Mouse (Mus musculus): ENCODE data around the gene Dusp5. TPM values are rescaled to one million over a fixed set of nuclear protein-coding genes. Genes with fewer than 3 reads are reported as not detected.
A peak's percentile ranks its signal among the peaks of the same experiment; 100 is the strongest.

Gene Dusp5
- polyA plus RNA-seq, 2 experiments from 2014 or later: 6.7 to 11.1 TPM

DNA sequence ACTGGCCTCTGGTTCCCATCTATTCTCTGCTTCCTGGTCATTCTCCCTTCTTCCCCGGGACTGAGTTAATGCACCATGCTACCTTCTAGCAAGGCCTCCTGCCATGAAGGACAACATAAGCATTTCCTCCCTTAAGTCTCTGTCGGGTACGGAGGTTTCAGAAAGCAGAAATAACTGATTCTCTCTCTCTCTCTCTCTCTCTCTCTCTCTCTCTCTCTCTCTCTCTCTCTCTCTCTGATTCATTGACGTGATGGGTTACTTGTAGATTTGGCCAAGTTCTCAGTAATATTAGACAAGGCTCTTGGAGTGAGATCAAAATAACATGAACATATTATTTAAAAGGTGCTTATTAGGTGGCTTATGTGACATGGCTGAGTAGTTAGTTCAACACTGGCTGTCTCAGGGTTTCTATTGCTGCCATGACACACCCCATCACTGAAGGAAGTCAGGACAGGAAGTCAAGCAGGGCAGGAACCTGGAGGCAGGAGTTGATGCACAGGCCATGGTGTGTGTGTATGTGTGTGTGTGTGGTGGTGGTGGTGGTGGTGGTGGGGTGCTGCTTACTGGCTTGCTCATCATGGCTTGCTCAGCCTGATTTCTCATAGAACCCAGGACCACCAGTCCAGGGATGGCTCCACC, 16.1 kb downstream of the Dusp5 start:
- ATAC-seq: peak; percentile 65

- peak; percentile 46 for ATAC-seq
Observed at GRCm38 (mm10) chr19:53547597-53547996, 18.7 kb downstream of the Dusp5 start.

DNA sequence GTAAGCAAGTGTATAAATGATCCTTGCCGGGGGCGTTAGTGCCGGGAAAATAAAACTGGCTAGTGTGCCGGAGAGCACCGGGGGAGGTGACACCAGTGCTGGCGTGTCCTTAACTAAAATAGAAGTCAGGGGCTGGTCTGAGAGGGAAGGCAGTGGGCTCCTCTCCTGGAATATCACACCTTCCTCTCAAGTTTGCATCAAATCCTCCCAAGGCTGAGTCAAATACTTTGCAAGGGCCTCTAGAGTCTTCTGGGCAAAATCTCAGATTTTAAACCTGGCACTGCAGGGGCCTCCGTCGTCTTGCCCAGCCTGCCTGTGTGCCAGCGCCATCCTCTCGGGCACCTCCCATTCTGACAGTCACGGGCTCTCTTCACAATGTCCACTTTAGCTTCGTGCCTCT, 22.1 kb downstream of the Dusp5 start:
- no peak for ATAC-seq

GRCm38 (mm10) chr19:53552216-53552786, 23.4 kb downstream of the Dusp5 start:
- ATAC-seq: no peak

DNA sequence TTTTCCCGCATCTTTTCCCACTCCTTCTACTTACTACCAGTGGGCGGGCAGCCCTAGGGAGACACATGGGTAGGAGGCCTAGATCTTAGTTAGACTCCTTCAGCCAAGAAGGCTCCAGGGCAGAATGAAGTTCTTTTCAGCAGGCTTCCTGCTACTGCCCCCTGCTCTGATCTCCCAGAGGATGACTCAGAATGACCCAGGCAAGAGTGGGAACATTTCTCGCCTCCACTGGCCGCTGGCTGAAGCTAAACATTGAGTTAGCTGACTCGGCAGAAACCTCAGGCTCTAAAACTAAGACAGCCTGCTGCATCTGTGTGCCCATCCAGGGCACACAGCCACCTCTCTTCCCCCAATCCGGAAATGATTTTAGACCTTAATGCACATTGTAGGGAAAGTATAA, 23.9 kb downstream of the Dusp5 start:
- ATAC-seq: no peak

DNA sequence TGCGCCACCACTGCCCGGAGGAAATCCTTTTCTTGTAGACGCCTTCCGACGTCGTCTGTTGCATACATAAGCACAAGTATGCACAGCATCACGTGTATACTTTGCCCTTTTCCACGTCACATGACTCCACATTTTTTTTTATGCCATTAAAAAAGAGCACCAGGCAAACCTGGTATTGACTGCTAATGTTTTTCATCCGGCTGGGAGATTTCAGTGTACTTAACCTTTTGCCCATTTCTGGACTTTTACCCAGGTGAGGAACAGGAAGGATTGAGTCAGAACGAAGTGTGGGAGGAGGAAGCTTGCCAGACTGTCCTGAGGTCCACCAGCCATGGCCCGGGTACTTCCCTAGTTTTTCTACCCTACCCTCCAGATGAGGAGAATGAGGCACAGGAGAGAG, 25.5 kb downstream of the Dusp5 start:
- ATAC-seq: peak; percentile 22

GRCm38 (mm10) chr19:53554981-53555616, 26.2 kb downstream of the Dusp5 start:
- ATAC-seq: peak; percentile 58

DNA sequence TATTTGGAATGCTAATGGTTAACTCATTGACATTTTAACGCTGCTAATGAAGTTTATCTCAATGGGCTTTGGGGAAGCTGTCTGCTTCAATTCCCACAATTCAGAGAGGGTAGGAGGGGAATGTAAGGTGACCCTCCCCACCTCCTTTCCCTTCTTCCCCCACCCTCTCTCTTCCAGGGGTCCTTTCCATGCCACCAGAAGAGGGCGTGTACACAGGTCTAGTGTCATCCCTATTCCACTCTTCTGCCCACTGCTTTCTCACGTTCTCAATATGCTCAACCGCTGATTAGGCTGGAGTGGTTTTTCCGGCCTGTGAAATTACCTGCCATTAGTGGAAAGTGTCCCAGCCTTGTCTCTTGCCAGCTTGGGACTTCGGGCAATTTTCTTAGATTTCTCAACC, 27.9 kb downstream of the Dusp5 start:
- no peak for ATAC-seq

- ATAC-seq: peak; percentile 71
Observed at GRCm38 (mm10) chr19:53557267-53557936, 28.5 kb downstream of the Dusp5 start.

DNA sequence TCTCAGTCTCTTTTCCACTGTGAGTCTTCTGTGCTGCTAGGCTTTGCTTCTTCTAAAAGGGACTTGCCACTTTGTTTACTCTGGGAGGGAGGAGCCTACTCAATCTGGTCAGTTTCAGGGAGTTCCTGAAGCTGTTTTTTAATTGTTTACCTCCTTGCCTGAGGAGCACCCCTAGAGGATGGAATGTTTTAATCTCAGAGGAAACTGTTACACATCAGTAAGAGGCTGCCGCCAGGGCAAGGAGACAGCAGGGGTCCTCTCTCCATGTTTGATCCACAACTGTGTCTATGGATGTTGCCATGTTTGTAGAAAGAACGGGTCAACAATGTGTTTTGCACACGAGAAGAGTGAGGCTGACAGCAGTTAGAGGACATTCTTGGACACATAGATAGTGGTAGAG, 31.5 kb downstream of the Dusp5 start:
- ATAC-seq: no peak

DNA sequence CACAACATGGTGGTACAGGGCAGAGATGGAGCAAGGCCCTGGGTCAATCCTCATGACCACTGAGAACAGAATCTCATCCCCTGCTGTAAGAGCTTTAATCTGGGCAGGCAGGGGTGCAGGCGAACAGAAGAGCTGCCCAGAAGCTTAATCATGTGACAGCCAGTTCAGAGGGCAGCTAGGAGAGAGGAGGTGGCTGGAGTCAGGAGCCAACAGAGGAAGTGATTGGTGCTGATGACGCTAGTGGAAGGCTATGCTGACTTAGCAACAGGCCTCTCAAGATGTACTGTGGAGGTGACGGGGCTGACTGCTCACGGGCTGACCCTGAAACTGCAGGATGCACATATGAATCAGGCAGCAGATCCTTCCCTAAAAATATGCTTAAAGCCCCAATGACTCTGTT, 35.3 kb downstream of the Dusp5 start:
- ATAC-seq: no peak

DNA sequence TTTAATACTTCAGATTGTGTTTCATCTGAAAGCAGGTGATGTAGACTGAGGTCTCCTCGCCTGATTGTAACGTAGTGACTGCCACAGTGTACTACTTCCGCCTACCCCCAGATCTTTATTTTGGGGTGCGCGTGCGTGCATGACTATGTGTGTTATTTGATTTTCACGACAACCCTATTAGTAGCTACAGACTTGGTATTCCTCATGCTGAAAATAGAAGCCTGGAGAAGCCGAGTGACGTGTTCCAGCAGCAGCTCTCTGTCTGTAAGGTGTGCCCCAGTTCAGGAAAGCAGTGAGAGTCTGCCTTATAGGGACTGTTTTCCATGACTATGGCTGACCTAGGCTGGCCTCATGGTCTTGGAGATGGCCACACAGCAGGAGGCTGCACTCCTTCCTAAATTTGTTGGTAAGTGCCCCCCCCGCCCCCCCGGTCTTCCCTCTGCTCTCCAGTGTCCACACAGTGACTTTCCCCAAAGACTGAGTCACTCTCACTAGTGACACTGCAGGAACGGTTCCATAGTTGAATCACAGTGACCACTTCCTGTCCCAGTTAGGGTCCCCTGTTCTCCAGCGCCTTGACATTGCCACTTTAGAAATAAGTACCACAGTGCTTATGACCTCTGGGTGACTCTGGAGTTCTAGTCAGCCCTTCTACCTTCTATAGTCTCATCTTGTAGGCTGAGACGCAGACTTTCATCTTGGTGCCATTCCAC, 36.8 kb downstream of the Dusp5 start:
- no peak for ATAC-seq

DNA sequence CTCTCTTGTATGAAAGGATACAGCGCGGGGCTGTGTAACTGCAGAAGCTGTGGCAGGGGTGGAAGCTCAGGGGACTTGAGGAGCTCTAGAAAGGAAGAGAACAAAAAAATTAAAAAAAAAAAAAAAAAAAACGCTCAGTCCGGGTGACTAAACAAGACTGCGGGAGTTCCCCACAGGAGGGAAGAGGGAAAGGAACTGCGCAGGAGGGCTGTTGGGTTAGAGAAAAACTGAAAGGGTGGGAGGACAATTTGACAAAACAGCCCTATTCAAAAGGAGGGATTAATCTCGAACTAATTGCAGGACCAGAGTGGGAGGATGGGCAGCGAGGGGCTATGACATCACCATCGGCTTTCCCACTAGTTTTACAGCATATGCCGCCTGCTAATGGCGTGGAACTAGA, 39.0 kb downstream of the Dusp5 start:
- peak; percentile 59 for ATAC-seq

- ATAC-seq: no peak
Observed at GRCm38 (mm10) chr19:53568553-53568952, 39.6 kb downstream of the Dusp5 start.

GRCm38 (mm10) chr19:53571056-53571455, 42.1 kb downstream of the Dusp5 start:
- ATAC-seq: no peak

- ATAC-seq: peak; percentile 81
Observed at GRCm38 (mm10) chr19:53571501-53572428, 42.9 kb downstream of the Dusp5 start.

DNA sequence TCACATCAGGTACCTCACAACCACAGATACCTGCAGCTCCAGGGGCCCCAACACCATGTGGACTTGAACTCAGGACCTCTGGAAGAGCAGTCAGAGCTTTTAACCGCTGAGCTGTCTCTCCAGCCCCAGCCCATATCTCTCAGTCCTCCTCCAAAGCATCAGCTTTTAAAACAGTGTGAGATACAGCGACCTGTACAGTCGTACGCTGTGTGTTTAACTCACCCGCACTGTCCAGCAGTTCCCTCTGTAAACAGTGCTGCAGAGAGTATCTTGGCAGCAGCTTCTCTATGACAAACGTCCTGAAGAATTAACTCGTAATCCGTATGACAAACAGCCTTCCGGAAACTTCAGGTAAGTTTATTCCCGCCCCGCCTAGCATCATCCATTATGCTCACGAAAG, 43.7 kb downstream of the Dusp5 start:
- ATAC-seq: no peak

DNA sequence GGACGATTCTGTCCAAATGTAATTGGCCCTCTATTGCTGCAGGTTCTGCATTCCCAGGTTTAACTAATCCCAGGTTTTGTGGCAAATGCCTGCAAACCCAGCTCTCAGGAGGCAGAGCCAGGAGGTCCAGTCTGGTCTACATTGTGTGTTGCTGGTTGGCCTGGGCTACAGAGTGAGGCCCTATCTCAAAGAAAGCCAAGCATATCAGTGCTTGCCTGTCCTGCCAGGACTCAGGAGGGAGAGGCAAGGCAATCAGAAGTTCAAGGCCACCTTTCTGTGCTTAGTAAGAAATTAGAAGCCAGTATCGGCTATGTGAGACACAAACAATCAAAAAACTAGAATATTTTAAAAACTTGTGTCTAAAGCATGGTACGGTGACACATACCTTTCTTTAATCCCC, 44.2 kb downstream of the Dusp5 start:
- no peak for ATAC-seq

DNA sequence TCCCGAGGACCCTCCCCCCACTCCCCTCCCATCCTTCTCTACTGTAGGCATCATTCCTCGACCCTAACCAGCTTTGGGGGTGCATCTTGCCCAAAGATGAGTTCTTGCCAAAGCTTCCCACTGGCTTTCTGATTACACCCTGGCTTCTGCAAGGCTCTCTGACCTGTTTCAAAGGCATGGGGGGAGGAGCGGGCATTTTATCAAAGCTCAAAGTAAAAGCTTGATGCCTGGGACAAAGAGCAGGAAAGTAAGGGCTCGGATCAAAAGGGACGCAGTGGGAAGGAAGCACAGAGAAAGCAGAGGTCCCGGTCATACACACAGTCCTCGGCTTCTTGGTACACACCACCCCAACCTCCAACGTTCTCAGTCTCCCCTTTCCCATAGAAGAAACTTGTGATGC, 45.2 kb downstream of the Dusp5 start:
- ATAC-seq: no peak

GRCm38 (mm10) chr19:53574546-53574945, 45.6 kb downstream of the Dusp5 start:
- ATAC-seq: no peak

GRCm38 (mm10) chr19:53575296-53576010, 46.5 kb downstream of the Dusp5 start:
- ATAC-seq: no peak
